Mouse (Mus musculus) thymus, postnatal 4 days (tissue): ENCODE data around the gene Acmsd.
"Not testable (repeated sequence)": the region's sequence is repeated elsewhere in the genome, so short reads cannot be mapped to it uniquely, and the experiment has no call there.

ENCODE experiments used
- DNase-seq: peaks from one replicate; pipeline ENCODE4 v3.0.0; 2021

The Acmsd gene

GRCm38 (mm10) chr1:127729096-127729495, at the start of gene Acmsd:
Acmsd (plus strand) TSS chr1:127729413.
- no peak for DNase-seq

- DNase-seq: peak; percentile 73
Observed at GRCm38 (mm10) chr1:127679498-127680133, 49.6 kb upstream of the Acmsd start, which contains the start of gene Tmem163. Tmem163 (minus strand) TSS chr1:127679548.

DNA sequence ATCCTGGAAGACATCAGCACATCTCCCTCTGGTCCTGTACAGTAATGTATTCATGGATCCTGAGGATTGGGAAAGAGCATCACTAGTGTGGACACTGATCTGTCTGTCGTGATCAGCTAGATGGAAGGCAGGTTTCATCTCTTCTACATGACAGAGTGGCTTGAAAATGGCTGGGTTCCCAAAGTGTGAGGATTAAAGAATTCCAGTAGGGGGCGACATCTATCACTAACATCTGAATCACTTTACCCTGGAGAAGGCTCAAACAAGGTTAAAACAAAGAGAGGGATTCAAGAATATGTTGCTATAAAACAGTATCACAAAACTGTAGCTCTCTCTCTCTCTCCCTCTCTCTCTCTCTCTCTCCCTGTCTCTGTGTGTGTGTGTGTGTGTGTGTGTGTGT, 32.7 kb upstream of the Acmsd start:
- no peak for DNase-seq

GRCm38 (mm10) chr1:127702187-127702586, 27.0 kb upstream of the Acmsd start:
- no peak for DNase-seq

DNA sequence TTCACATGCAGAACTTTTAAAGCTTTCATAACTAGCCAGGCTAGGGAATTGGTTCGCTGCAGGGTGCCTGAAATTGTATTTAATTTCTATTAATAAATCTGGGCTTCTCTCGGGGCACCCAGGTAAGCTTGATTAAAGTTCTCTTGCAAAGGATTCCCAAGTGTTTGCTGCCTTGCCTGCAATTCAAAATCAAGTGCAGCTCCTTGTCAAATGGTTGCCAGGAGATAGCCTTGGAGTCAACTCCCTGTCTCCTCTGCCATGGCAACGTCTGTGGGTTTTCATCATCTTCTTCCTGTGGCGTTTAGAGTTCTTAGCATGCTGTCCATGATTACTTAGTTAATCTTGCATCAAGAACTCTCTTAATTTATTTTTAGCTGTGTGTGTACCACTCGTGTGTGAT, 22.9 kb upstream of the Acmsd start:
- no peak for DNase-seq

- no peak for DNase-seq
Observed at GRCm38 (mm10) chr1:127716441-127716840, 12.8 kb upstream of the Acmsd start.

DNA sequence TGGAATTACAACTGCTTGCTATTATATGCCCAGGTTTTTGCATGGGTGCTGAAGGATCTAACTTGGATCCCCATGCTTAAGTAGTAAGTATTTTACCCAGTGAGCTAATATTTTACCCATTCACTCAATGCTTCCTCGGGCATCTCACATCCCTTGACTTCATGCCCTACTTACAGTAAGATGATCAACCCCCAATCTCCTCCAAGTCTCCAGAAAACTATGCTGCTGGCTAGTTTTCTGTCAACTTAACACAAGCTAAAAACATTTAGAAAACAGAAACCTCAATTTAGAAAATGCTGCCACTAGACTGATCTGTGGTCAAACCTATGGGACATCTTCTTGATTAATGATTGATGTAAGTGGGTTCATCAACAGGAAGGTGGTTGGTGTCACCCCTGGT, 10.9 kb upstream of the Acmsd start:
- no peak for DNase-seq

GRCm38 (mm10) chr1:127723596-127723995, 5.6 kb upstream of the Acmsd start:
- no peak for DNase-seq

GRCm38 (mm10) chr1:127731086-127731485, 1.9 kb downstream of the Acmsd start:
- no peak for DNase-seq

- DNase-seq: no peak
Observed at GRCm38 (mm10) chr1:127732435-127732834, 3.2 kb downstream of the Acmsd start.

- no peak for DNase-seq
Observed at GRCm38 (mm10) chr1:127732841-127733240, 3.6 kb downstream of the Acmsd start.

GRCm38 (mm10) chr1:127735356-127735755, 6.1 kb downstream of the Acmsd start:
- DNase-seq: no peak

DNA sequence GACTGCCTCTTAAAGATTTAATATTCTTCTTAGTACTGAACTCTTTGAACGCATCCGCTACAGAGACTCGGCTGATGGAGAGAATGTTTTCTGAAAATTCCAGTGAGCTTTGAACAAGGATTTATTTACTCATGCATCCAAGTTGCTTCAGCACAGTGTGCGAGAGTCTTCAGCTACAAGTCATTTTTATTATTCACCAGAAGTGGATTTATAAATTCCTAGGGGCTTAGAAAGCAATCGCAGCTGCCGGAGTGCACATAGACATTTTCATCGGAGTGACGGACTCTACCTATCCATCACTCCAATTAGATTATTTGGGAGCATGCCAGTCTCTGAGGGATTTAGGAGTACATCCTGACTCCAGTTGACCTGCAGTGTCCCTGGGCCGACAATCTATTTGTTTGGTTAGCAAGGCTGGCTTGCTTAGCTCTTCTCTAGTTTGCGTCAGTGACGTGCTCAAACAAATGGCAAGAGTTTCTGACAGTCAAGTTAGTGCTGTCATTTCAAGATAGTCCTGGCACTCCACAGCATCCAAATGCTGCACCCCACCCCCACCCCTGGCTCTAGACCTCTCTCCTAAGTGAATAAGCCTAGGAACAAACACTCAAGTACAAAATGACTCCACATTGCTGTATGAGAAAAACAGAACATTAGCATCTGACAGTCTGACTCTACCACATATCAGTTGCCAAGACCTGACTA, 21.3 kb downstream of the Acmsd start:
- no peak for DNase-seq

- no peak for DNase-seq
Observed at GRCm38 (mm10) chr1:127755806-127756205, 26.6 kb downstream of the Acmsd start.

- no peak for DNase-seq
Observed at GRCm38 (mm10) chr1:127756331-127757163, 27.3 kb downstream of the Acmsd start.

DNA sequence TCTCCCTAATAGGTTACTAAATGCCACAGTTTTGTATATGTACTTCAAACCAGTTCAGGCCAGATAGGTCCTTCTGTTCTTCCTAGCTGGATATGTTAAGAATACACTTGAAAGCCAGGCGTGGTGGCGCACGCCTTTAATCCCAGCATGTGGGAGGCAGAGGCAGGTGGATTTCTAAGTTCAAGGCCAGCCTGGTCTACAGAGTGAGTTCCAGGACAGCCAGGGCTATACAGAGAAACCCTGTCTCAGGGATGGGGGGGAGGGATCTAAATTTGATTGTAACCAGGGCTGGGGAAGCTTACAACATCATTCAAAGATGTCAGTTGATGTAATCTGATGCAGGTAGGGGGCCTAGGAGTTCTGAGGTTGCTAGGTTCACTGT, 27.9 kb downstream of the Acmsd start:
- DNase-seq: not testable (repeated sequence)

GRCm38 (mm10) chr1:127765468-127765867, 36.3 kb downstream of the Acmsd start:
- no peak for DNase-seq

- no peak for DNase-seq
Observed at GRCm38 (mm10) chr1:127766741-127767140, 37.5 kb downstream of the Acmsd start.

DNA sequence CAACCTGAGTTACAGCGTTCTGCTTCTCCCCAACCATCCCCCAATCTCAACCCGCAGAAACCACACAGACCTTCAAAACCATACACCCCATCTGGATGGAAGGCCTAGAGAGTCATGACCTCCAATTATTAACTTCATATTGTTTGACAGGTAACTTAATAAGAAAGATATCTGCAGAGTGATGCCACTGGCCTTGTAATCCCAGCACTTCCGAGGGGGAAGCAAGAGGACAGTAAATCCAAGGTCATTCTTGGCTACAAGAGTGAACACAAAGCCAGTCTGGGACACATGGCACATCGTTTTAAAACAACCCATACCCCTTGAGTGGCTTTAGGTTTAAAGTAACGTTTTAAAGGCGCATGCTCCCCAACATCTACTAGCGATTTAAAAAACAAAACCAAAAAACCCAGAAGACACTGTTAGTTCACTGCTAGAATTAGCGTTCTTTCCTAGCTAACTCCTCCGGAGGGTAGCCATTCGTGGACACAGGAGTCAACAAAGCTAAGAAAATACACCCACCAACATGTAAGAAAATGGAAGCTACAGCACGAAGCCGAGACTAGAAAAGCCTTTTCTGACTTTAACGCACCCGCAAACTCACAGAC, 44.1 kb downstream of the Acmsd start:
- peak; percentile 19 for DNase-seq

DNA sequence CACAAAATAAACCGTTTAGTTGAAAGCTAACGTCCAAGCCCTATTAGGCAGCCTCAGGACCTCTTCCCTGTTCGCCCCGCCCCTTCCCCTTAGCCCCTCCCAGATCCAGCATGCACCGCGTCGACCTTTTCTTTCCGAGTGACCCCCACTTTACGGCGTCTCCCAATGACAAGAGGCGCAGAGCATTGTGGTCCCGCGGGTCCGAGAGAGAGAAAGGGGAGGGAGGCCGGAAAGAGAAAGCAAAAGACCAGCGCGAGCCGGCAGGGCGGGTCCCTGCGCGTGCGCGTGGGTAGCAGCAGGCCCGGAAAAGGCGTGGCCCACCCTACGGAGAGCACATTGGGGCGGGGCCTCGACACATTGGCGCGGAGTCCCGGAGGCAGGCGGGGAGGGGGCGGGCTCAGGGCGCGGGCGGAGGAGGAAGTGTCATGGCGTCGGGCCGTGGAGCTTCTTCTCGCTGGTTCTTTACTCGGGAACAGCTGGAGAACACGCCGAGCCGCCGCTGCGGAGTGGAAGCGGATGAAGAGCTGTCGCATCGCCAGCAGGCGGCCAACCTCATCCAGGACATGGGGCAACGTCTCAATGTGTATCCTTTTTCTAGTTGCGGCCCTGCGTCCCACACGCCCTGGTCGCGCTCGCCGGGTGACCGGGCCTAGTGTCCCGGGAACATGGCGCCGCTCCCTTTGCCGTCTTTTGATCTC, 44.7 kb downstream of the Acmsd start, which contains the start of gene Ccnt2:
Gene Ccnt2 (plus strand): TSS at position 362 of the 698 bp plus-strand sequence.
- peak; percentile 99 for DNase-seq

- DNase-seq: peak; percentile 67
Observed at GRCm38 (mm10) chr1:127774501-127774880, 45.3 kb downstream of the Acmsd start.

- no peak for DNase-seq
Observed at GRCm38 (mm10) chr1:127775206-127775720, 46.0 kb downstream of the Acmsd start.
